Mouse (Mus musculus) myocyte (in vitro differentiated cells): Measurements from ENCODE around the gene Ccl28. TPM values are rescaled to one million over a fixed set of nuclear protein-coding genes. Genes with fewer than 3 reads are reported as not detected.

Experiments
- H3K27me3 ChIP-seq: one replicate; pipeline ENCODE4 v1.6.1; 2011; ENCODE audit not compliant: control insufficient read depth, insufficient read depth, insufficient read length
- H3K36me3 ChIP-seq: one replicate; pipeline ENCODE4 v1.6.1; 2011; ENCODE audit not compliant: control insufficient read depth, insufficient read depth
- H3K4me2 ChIP-seq: one replicate; pipeline ENCODE4 v1.6.1; 2011; ENCODE audit warnings: low read depth, control low read depth
- H3K4me3 ChIP-seq: one replicate; pipeline ENCODE4 v1.5.1; 2011; ENCODE audit warnings: mild to moderate bottlenecking, control low read depth, moderate library complexity
- H3K79me2 ChIP-seq: one replicate; pipeline ENCODE4 v1.6.1; 2011; ENCODE audit not compliant: control insufficient read depth, insufficient read depth
- H3ac ChIP-seq: one replicate; pipeline ENCODE4 v1.6.1; 2011; ENCODE audit not compliant: control insufficient read depth, insufficient read length
- CEBPB ChIP-seq: IDR thresholded peaks from 2 replicates; pipeline ENCODE4 v1.6.1; 2011; ENCODE audit warnings: mild to moderate bottlenecking, moderate library complexity; ENCODE audit not compliant: poor library complexity, insufficient read depth, severe bottlenecking
- E2F4 ChIP-seq: IDR thresholded peaks from one replicate; pipeline ENCODE4 v1.6.1; 2011; ENCODE audit warnings: mild to moderate bottlenecking, control low read depth, moderate library complexity; ENCODE audit not compliant: insufficient read depth
- MAX ChIP-seq: IDR thresholded peaks from one replicate; pipeline ENCODE4 v1.6.1; 2011; ENCODE audit warnings: low read depth, mild to moderate bottlenecking, control low read depth
- MYOD1 ChIP-seq, 3 experiments: IDR thresholded peaks; one replicate each; pipeline ENCODE4 v1.6.1; 2011; ENCODE audit warnings: control low read depth in 2 of 3, low read depth in 2 of 3, mild to moderate bottlenecking in 2 of 3, moderate library complexity in 1 of 3; ENCODE audit not compliant: insufficient read length in 2 of 3, control insufficient read depth in 1 of 3
- MYOG ChIP-seq, 3 experiments: IDR thresholded peaks; one replicate each; pipeline ENCODE4 v1.6.1; 2011; ENCODE audit warnings: control low read depth in 2 of 3, low read depth in 2 of 3, mild to moderate bottlenecking in 2 of 3; ENCODE audit not compliant: insufficient read length in 2 of 3, control insufficient read depth in 1 of 3, insufficient read depth in 1 of 3
- POLR2A ChIP-seq: IDR thresholded peaks from one replicate; pipeline ENCODE4 v1.6.1; 2011; ENCODE audit warnings: low read depth, mild to moderate bottlenecking, control low read depth, moderate library complexity; ENCODE audit not compliant: insufficient read length
- POLR2AphosphoS2 ChIP-seq: IDR thresholded peaks from one replicate; pipeline ENCODE4 v1.6.1; 2011; ENCODE audit warnings: low read depth, control low read depth; ENCODE audit not compliant: insufficient read length
- REST ChIP-seq: IDR thresholded peaks from one replicate; pipeline ENCODE4 v1.6.1; 2011; ENCODE audit warnings: mild to moderate bottlenecking, control low read depth, moderate library complexity; ENCODE audit not compliant: insufficient read depth, insufficient read length
- SRF ChIP-seq: IDR thresholded peaks from one replicate; pipeline ENCODE4 v1.6.1; 2011; ENCODE audit warnings: low read depth; ENCODE audit not compliant: control insufficient read depth, insufficient read length
- TCF12 ChIP-seq: IDR thresholded peaks from one replicate; pipeline ENCODE4 v1.6.1; 2011; ENCODE audit warnings: mild to moderate bottlenecking, control low read depth; ENCODE audit not compliant: poor library complexity, insufficient read depth, severe bottlenecking
- TCF3 ChIP-seq: IDR thresholded peaks from one replicate; pipeline ENCODE4 v1.6.1; 2011; ENCODE audit warnings: low read depth, control low read depth; ENCODE audit not compliant: insufficient read length
- USF1 ChIP-seq: IDR thresholded peaks from one replicate; pipeline ENCODE4 v1.6.1; 2011; ENCODE audit warnings: low read depth, mild to moderate bottlenecking, control low read depth, moderate library complexity
- polyA plus RNA-seq: library from polyadenylated mRNA; unstranded; fragments of >200 nt; fragmentation: generic; extraction: Trizol; gene quantifications from one replicate; pipeline ENCODE4 v1.2.1, GENCODE M21; 2012; ENCODE audit warnings: missing spikeins

Ccl28 gene
- polyA plus RNA-seq, 1 experiment: not detected

GRCm38 (mm10) chr13:119635496-119635895, 11.9 kb downstream of the Ccl28 start:
- Histone ChIP-seq H3K4me2 (no peak overlapping the region), H3K4me3 (no peak overlapping the region), H3K27me3 (no peaks in the 10 kb centered on the region), H3K79me2 (no peaks in the 10 kb centered on the region), H3K36me3 (no peaks in the 10 kb centered on the region), H3ac (no peak overlapping the region)
- TF ChIP-seq REST (no peak), MYOG (IDR thresholded peaks at IDR 0.05; ENCODE audit: control insufficient read depth in 1 of 3, insufficient read depth in 1 of 3, insufficient read length in 2 of 3, low read depth in 2 of 3) (no peak), CEBPB (no peak), USF1 (no peak), TCF3 (no peak), TCF12 (no peak), SRF (no peak), POLR2A (no peak), MAX (no peak)

GRCm38 (mm10) chr13:119637837-119638236, 14.2 kb downstream of the Ccl28 start:
- H3K27me3 ChIP-seq: no peaks in the 10 kb centered on the region
- no peaks in the 10 kb centered on the region for H3K36me3 ChIP-seq
- no peak for TF ChIP-seq MYOD1 (IDR thresholded peaks at IDR 0.05; ENCODE audit: control insufficient read depth in 1 of 3, insufficient read length in 2 of 3, low read depth in 2 of 3)
- TF ChIP-seq E2F4: no peak
- TF ChIP-seq POLR2AphosphoS2: no peak
- no peak for TF ChIP-seq SRF
- TF ChIP-seq TCF3: no peak
- TF ChIP-seq USF1: no peak
- no peak for TF ChIP-seq MYOG (IDR thresholded peaks at IDR 0.05; ENCODE audit: control insufficient read depth in 1 of 3, insufficient read depth in 1 of 3, insufficient read length in 2 of 3, low read depth in 2 of 3)
- no peak for TF ChIP-seq TCF12
- no peak for TF ChIP-seq CEBPB
- TF ChIP-seq REST: no peak
- no peak for TF ChIP-seq MAX
- TF ChIP-seq POLR2A: no peak

DNA sequence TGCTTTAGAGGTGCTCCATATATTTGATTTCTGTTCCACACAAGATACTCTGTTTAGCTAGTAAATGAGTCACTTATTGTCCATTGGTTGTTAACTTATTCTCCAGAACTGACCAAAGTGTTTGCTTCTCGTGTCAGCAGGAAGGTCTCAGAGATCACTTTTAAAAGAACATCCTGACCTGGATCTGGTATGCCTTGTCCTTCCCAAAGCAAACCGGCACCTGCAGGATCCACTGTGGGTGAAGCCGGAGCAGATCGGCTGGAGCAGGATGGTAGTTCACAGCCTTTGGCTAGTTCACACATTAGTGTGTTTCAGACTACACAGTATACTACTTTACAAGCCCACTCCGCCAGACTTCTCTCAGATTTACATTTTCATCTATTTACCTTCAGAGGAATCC, 14.8 kb downstream of the Ccl28 start:
- Histone ChIP-seq H3K36me3 (no peaks in the 10 kb centered on the region), H3K4me3 (no peak overlapping the region), H3ac (no peak overlapping the region), H3K27me3 (no peaks in the 10 kb centered on the region), H3K79me2 (no peaks in the 10 kb centered on the region), H3K4me2 (no peak overlapping the region)
- TF ChIP-seq MYOD1 (IDR thresholded peaks at IDR 0.05; ENCODE audit: control insufficient read depth in 1 of 3, insufficient read length in 2 of 3, low read depth in 2 of 3) (no peak), REST (no peak), MAX (no peak), TCF12 (no peak)

More at GRCm38 (mm10) chr13:119637837-119638236, 14.2 kb downstream of the Ccl28 start:
- no peak overlapping the region for H3K4me3 ChIP-seq
- H3K4me2 ChIP-seq: no peak overlapping the region
- no peaks in the 10 kb centered on the region for H3K79me2 ChIP-seq
- no peak overlapping the region for H3ac ChIP-seq

- TF ChIP-seq TCF3 (no peak), REST (no peak), E2F4 (no peak), SRF (no peak), POLR2AphosphoS2 (no peak), TCF12 (no peak), MYOD1 (IDR thresholded peaks at IDR 0.05; ENCODE audit: control insufficient read depth in 1 of 3, insufficient read length in 2 of 3, low read depth in 2 of 3) (no peak), MAX (no peak), POLR2A (no peak), MYOG (IDR thresholded peaks at IDR 0.05; ENCODE audit: control insufficient read depth in 1 of 3, insufficient read depth in 1 of 3, insufficient read length in 2 of 3, low read depth in 2 of 3) (no peak), USF1 (no peak)
- H3K79me2 ChIP-seq: no peaks in the 10 kb centered on the region
Observed at GRCm38 (mm10) chr13:119639302-119639701, 15.7 kb downstream of the Ccl28 start.

DNA sequence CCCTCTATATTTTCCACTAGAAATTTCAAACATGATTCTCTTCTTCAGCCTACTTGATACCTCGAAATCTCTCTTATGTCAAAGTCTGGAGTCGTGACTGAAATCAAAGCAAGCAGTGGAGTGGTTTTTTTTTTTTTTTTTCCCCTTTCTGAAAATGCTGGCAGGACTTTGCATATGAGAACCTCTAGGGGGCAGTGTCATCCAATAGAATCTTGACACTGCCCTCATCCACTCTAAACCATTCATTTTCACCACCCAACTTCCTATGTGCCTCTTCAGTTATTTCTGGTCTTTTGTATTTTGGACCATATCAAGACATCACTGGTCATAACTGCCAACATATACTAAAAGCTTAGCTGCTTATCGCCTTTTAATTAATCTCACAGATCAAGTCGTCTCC, 16.9 kb downstream of the Ccl28 start:
- Histone ChIP-seq H3ac (no peak overlapping the region), H3K4me3 (no peak overlapping the region), H3K36me3 (no peaks in the 10 kb centered on the region), H3K4me2 (no peak overlapping the region), H3K79me2 (no peaks in the 10 kb centered on the region), H3K27me3 (no peaks in the 10 kb centered on the region)
- no peak for TF ChIP-seq POLR2AphosphoS2
- no peak for TF ChIP-seq MAX
- no peak for TF ChIP-seq REST
- TF ChIP-seq MYOG (IDR thresholded peaks at IDR 0.05; ENCODE audit: control insufficient read depth in 1 of 3, insufficient read depth in 1 of 3, insufficient read length in 2 of 3, low read depth in 2 of 3): no peak
- no peak for TF ChIP-seq TCF12
- TF ChIP-seq TCF3: no peak
- TF ChIP-seq SRF: no peak
- TF ChIP-seq POLR2A: no peak
- TF ChIP-seq USF1: no peak
- no peak for TF ChIP-seq MYOD1 (IDR thresholded peaks at IDR 0.05; ENCODE audit: control insufficient read depth in 1 of 3, insufficient read length in 2 of 3, low read depth in 2 of 3)
- no peak for TF ChIP-seq E2F4

More at GRCm38 (mm10) chr13:119639302-119639701, 15.7 kb downstream of the Ccl28 start:
- Histone ChIP-seq H3K4me3 (no peak overlapping the region), H3ac (no peak overlapping the region), H3K4me2 (peak overlapping the region; percentile 3), H3K36me3 (no peaks in the 10 kb centered on the region), H3K27me3 (no peaks in the 10 kb centered on the region)
